Mouse (Mus musculus) embryo, embryonic 10 days (tissue): ENCODE data around the gene Esyt1.
"Not testable (repeated sequence)": the region's sequence is repeated elsewhere in the genome, so short reads cannot be mapped to it uniquely, and the experiment has no call there.

Experiments used
- DNase-seq: peaks from one replicate; pipeline ENCODE4 v3.0.0-alpha.2; 2015; ENCODE audit warnings: low spot score

The Esyt1 gene

DNA sequence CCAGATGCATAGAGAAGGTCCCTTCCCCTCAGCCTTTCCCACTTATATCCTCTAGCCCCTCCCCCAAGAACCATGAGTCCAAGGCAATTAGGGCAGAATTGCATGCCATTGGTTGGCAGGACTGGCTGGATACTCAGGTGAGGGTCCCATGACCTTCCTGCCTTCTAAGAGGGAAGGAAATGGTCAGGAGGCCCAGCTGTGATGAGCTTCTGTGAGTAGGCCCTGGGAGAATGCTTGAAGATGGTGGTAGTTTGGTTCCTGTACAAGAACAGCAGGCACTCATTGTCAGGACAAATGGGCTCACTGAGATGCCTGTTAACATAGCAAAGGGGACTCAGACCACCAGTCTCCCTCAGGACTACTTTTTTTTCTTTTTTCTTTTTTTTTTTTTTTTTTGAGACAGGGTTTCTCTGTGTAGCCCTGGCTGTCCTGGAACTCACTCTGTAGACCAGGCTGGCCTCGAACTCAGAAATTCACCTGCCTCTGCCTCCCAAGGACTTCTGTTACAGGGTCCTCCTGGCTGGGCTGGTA lies 12.7 kb upstream of the Esyt1 start:
- no peak for DNase-seq

DNA sequence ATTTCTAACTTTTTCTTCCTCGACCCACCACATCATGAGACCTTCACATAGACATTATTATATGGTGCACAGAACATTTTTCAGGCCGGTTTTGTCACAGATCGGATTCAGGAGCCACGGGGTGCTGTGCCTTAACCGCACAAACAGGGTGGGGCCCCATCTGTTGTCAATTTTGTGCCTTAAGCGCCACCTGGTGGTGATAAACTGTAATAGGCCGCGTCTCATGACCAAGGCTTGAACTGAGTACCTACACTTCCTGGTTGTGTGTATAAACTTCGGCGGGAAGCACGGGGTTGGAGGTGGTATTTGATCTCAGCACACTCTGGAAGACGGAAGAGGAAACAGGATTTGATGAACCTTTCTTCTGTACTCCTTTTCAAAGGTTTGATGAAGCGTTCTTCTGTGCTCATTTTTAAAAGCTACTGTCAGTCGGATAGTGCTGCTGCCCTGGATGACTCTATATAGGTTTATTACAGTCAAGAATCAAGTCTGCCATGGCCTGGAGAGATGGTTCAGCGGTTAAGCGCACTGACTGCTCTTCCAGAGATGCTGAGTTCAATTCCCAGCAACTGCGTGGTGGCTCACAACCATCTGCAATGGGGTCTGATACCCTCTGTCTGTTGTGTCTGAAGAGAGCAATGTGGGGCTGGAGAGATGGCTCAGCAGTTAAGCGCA lies 10.7 kb upstream of the Esyt1 start:
- DNase-seq = peak; percentile 94

DNA sequence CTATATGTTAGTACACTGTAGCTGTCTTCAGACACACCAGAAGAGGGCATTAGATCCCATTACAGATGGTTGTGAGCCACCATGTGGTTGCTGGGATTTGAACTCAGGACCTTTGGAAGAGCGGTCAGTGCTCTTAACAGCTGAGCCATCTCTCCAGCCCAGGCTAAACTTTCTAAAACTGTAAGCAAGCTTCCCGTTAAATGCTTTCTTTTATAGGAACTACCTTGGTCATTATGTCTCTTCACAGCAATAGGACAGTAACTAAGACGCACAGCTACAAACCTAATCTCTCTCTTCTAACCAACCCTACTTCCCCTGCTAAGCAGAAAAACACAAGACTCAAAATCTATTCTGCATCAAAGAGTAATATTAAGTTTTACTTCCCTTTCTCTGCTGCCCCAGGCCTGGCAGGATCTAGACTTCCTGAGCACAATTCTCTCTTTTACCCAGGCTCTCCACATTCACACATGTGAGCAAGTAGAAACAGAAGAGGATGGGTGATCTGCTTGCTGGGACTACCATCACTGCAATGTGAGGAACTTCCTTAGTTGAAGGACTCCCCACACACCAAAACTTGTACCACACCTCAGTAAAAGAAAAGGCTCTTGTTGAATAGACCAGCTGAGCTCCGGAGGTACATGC lies 10.1 kb upstream of the Esyt1 start:
- no peak for DNase-seq

DNA sequence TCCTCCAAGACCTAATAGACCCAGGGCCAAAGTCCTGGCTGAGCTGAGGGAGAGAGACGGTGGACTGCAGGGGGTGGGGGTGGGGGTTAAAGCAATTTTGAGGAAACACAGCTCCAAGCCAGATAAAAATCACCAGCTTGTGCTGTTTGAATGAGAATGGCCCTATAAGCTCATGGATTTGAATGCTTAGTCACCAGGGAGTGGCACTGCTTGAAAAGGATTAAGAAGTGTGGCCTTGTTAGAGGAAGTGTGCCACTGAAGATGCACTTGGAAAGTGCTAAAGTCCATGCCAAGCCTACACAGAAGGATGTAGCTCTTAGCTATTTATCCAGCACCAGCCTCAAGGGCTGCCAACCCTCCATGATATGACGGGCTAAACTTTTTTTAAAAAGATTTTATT lies 9.5 kb upstream of the Esyt1 start:
- no peak for DNase-seq

DNA sequence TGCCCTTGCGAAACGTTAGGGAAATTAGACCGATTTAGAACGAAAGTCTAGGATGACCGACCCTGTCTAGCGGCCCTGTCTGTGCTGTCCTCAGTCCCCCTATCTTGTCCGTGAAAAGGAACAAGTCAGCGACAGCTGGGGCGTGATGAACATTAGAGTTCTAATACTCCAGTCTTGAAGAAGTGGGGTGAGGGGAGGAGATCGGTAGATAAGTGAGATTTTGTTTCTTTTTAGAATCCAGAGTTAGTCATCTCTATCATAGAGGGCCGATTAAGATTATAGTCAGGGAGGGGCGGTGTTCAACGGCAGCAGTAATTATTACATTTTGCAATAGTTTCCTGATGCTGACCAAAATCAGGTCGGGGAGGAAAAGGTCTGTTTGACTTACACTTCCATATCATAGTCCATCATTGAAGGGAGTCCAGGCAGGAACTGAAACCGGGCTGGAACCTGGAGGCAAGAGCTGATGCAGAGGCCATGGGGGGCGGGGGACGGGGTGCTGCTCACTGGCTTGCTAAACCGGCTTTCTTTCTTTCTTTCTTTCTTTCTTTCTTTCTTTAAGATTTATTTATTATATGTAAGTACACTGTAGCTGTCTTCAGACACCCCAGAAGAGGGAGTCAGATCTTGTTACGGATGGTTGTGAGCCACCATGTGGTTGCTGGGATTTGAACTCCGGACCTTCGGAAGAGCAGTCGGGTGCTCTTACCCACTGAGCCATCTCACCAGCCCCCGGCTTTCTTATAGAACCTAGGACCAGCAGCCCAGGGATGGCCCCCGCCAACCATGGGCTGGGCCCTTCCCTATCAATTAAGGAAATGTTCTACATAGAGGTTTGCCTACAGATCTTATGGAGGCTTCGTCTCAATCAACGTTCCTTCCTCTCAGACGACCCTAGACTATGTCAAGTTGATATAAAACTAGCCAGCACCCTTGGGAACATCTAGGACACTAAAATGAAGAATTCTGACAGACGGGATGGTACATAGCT lies 990 bp upstream of the Esyt1 start:
- DNase-seq = no peak

DNA sequence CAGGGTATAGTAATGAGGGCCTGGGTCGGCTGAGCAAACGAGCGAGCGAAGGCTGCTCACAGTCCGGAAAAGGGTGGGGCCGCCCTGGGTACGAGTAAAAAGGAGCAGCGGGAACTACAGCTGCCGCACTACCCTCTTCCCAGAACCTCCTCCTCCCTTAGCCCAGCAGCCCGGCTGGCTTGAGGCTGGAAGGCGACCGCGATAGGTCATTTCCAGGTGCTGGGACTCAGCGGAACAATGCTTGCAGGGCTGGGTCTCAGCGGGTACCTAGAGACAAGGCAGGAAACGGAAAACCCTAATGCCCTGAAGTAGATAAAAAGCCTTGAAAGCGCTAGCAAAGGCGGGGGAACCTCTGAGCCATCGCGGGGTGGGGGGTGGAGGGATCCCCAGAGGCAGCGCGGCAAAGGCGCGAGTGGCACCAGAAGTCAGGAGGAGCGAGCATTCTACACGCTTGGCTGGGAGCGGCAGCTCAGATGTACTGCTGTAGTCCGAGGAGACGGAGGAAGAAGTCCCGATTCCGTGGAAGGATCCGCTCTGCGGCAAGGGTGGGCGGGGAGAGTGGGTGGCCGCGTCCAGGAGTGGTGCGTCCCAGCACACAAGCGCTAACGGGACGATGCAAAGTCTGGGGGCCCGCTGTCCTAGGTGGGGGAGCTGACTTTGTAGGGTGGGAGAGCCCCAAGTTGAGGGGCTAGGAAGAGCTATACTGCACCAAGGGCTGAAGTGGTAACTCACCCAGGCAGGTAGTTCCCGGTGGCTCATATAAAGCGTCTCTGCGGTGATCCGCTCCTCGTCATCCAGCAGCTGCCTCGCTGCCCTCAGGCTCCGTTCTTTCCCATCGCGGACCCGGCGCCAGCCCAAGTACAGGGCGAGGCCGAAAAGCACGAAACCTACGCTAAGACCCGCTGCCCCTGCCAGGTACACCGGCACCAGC lies 674 bp downstream of the Esyt1 start:
- DNase-seq = peak; percentile 73

DNA sequence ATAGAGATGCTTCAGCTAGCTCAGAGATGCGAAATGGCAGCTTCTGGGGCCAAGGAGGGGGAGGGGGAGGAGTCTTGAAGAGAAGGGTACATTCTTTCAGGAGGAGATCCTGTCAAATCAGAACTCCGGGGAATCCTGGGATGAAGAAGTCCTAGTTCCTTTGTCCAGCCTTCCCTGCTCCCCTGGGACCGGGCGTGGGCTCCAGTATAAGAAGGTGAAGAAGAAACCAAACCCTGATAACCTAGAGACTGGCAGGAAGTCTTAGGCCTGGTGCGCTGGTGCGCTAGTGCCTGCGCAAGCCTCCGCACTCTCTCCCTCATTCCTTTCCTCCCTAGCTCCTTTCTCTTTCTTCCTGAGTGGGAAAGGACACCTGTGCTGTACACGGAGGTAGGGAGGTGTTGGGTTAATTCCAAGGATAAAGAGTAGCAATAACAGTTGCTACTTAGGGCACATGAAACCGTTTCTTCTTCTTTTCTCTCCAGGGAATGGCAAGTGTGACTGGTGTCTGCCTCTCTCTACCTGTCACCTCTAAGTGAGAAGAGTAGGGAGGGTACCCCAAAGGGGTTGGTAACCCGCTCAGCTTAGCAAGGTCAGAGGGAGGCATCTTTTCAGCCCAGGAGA lies 1.4 kb downstream of the Esyt1 start:
- no peak for DNase-seq

DNA sequence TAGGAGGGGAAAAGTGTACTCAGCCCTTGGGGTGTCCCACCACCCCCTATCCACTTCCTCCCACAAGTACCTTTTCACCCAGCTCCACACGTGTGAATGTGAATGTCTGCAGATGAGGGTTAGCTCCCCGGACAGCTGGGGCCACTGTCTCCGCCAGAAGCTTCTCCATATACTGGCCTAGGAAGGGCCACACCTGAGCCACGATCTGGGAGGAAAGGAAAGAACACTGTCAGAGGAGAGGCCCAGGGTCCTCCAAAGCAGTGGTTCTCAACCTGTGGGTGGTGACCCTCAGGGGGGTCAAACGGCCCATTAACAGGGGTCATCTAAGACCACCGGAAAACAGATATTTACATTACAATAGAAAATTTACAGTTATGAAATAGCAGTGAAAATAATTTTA lies 3.3 kb downstream of the Esyt1 start:
- DNase-seq = no peak

DNA sequence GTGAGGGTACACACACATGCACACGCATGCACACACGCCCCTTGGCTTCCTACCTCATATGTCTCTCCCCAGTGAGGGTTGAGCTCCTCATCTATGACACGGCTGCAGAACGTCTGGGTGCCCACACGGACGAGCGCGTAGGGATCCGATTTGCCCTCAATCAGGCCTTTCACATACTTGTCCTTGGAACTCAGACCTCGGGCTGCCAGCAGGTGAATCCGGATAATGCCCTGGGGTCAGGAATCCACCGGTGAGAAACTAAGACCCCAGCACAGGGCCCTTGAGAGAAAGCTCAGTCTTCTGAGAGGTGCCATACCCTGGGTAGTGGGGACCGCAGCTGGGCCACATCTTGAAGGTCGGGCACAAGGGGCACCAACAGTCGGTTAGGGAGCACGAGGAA lies 5.1 kb downstream of the Esyt1 start:
- no peak for DNase-seq

DNA sequence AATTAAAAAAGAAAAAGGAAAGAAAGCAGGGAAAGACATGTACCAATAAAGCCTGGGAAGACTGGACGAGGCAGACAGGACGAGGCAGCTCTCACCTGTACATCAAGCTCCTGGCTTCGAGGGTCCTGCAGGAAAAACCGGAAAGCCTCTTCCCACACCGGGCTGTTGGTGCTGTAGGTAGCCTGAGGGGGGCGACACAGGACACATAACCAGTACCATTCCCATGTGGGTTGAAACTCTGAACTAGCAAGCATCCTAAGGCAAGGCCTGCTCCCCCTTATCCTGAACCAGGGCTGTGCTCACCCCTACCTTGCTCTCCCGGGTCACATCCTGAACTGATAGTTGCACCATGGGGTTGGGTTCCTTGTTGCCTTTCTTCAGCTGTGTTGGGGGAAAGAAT lies 6.8 kb downstream of the Esyt1 start:
- DNase-seq = peak; percentile 44

DNA sequence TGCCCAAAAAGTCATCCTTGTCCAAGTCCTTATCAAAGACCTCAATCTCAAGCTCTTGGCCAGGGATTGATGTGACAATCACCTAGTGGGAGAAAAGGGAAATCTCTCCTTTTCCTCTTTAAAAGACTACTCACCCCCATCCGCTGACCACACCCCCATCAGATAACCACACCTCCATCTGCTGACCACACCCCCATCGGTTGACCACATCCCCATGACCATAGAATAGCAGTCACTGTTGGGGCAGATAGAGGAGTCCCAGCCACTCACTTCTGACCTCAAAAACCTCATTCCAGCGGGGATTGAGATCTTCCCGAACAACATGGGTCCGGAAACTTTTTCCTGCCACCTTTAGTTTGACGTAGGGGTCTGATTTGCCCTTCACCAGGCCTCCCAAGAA lies 9.0 kb downstream of the Esyt1 start:
- DNase-seq = no peak

DNA sequence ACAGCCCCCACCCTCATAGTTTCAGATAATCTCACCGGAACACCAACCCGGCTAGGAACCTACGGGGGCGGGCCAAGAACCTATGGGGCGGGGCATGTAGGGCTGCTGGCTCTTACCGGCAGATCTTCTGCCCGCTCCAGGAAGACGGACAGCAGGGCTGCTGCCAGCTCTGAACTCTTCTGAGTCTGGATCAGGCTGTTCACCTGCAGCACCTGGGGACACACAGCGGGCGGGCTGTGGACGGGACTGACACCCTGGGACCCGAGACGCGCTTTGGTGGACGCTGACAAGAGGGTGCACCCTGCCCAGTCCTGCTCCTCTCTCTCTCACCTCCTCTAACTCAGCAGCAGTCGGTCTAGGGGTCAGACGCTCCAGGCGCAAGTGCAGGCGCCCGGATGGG lies 9.6 kb downstream of the Esyt1 start:
- no peak for DNase-seq

DNA sequence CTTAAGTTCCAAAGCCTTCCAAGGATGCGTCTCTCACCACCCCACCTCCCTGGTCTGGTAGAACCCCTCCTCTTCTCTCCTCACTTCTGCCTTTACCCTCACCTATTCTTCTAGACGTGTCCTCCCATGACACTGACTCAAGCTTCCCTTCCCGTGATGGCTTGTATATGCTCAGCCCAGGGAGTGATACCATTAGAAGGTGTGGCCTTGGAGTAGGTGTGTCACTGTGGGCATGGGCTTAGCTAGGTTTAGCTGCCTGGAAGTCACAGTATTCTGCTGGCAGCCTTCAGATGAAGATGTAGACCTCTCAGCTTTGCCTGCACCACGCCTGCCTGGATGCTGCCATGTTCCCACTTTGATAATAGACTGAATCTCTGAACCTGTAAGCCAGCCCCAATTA lies 10.6 kb downstream of the Esyt1 start:
- DNase-seq = no peak

DNA sequence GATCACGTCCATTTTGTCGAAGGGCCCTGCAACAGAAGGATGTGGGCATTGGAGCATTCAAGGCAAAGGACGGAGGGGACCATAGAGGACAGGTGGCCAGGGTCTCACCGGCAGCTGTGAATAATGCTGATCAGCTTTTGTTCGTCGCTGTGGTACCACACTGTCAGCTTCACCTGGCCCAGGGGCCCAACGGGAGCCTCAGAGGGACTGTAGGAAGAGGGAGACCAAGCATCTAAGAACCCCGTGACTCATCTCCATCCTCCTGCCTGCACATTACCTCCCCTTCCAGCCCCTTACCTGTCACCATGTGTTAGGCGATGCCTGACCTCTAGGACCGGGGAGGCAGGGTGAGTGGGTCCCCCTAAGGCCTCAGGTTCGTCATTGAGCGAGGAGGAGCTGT lies 13.9 kb downstream of the Esyt1 start:
- no peak for DNase-seq

DNA sequence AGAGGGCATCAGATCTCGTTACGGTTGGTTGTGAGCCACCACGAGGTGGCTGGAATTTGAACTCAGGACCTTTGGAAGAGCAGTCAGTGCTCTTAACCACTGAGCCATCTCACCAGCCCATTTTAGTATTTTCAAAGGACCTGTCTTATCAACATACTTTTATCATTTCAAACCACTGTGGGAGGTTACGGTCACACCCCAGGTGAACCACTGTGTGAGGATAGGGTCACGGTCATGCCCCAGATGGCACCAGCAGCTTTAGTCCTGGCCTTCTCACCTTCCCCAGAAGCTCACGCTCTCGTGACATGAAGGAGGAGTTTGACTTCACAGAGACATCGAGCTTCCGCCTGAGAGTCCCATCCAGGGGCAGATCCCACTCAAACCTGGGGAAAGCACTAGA lies 14.5 kb downstream of the Esyt1 start:
- no peak for DNase-seq

DNA sequence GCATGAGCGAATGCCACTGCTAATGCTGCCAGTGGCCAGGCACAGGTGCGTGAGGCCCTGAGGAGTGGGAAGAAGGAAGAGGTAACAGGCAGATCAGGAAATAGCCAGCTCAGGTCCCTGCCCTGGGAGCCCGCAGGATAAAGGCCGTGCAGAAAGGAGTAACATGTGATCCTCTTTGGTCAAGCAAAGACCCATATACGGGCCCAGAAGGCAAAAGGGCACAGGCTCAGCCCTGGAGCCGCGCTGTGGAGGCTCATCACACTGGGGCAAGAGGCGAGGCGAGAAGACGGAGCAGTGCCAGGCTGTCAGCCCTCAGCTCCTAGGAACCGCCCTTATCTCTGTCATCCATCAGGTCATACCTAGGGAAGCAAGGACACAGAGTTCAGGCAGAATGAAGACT lies 15.4 kb downstream of the Esyt1 start:
- DNase-seq = no peak

DNA sequence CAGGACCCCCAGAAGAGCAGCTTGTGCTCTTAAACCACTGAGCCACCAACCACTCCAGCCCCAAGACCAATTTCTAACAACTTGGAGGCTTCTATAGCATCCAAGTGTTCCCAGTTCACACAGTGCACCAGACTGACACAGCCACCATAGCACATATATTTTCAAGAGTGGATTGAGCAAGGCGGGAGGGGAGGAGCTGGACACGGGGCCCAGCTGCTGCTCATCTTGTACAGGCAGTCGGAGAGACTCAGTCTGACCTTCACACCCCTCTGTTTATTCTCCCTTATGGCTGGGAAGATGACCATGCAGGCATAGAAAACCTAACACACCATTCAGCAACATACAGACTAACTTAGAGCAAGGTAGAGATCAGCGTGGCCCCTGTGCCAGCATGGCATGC lies 15.8 kb downstream of the Esyt1 start:
- DNase-seq = no peak

DNA sequence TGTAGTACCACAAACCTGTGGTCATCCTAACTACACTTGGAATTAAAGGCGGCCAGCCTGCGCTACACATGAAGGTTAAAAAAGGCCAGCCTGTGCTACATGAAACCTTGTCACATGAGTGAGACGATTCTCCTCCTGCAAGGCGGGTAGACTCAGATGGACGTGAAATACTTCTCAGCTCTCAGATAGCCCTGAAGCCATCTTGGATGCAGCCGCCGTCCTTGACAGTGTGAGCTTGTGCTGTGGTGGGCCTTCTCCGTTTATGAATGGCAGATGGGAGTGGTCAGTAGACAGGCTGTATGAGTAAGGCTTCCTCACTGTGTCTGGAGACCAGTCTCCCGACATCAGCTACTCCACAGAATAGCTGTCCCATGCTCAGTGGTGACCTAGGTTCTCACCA lies 16.5 kb downstream of the Esyt1 start:
- no peak for DNase-seq

DNA sequence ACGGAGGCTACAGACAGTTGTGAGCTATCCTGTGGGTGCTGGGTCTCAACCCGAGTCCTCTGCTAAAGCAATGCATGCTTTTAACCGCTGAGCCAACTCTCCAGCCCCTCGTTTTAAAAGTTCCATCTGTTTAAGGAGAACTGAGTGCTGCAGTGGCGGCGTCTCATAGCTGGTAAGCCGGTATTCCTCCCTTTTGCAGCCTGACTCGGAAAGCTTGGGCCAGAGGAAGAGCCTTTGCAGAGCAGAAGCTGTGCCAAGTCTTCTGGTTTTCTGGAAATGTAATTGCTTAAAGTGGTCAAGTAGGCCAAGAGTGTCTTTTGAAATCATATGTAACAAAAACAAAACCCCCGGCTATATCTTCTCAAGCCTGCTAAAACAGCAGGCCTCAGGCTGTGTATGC lies 17.4 kb downstream of the Esyt1 start:
- no peak for DNase-seq

DNA sequence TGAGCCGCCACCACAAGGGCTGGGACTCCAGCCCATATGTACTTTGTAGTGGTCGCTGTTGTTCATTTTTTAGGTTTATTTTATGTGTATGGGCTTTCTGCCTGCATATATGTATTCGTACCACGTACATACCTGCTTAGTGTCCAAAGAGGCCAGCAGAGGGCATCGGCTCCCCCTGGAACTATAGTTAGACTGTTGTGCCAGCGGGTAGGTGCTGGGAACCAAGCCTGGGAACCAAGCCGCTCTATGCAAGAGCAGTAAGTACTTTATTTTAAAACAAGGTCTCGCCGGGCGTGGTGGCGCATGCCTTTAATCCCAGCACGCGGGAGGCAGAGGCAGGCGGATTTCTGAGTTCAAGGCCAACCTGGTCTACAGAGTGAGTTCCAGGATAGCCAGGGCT lies 19.7 kb downstream of the Esyt1 start:
- DNase-seq = no peak

DNA sequence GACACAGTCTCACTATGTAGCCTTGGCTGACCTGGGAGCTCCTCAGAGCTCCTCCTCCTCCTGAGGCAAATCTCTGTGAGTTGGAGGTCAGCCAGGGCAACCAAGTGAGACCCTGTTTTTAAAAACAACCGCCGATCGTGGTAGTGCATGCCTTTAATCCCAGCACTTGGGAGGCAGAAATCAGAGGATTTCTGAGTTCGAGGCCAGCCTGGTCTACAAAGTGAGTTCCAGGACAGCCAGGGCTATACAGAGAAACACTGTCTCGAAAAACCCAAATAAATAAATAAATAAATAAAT lies 20.4 kb downstream of the Esyt1 start:
- DNase-seq = not testable (repeated sequence)
